Mouse (Mus musculus) left cerebral cortex, postnatal 10 days (tissue): ENCODE data around the gene Fam227a. TPM values are rescaled to one million over a fixed set of nuclear protein-coding genes. Genes with fewer than 3 reads are reported as not detected.
A peak's percentile ranks its signal among the peaks of the same experiment; 100 is the strongest.
"Not testable (repeated sequence)": the region's sequence is repeated elsewhere in the genome, so short reads cannot be mapped to it uniquely, and the experiment has no call there.

ENCODE experiments used
- DNase-seq, 2 experiments: peaks; one replicate each; pipeline ENCODE4 v3.0.0; 2021 to 2022; ENCODE audit warnings: low spot score in 2 of 2, mixed read lengths in 1 of 2; ENCODE audit errors: extremely low spot score in 1 of 2
- intact Hi-C: fragments of 180-260 bp; cut with DNase I; formaldehyde crosslinking; loops from one replicate; pipeline ENCODE4 v1.15.1; 2025
- total RNA-seq, 2 experiments: library from RNA; stranded (reverse); gene quantifications; 2 replicates each; pipeline ENCODE4 v1.2.3; 2021

The Fam227a gene
- total RNA-seq, 2 experiments from 2014 or later: 10.4 to 10.6 TPM

- DNase-seq: no peak
- intact Hi-C loops: no loop called here
Measured at GRCm38 (mm10) chr15:79686046-79686869, 27.5 kb upstream of the Fam227a start.

- intact Hi-C loops: no loop called here
- no peak for DNase-seq
Measured at GRCm38 (mm10) chr15:79685141-79685641, 26.4 kb upstream of the Fam227a start.

- intact Hi-C loops: no loop called here
- DNase-seq: no peak
Measured at GRCm38 (mm10) chr15:79684616-79685015, 25.9 kb upstream of the Fam227a start.

- intact Hi-C loops: no loop called here
- DNase-seq: no peak
Measured at GRCm38 (mm10) chr15:79683707-79684465, 25.1 kb upstream of the Fam227a start.

GRCm38 (mm10) chr15:79683146-79683545 lies 24.4 kb upstream of the Fam227a start:
- no peak for DNase-seq
- intact Hi-C loops: no loop called here

GRCm38 (mm10) chr15:79681973-79682372 lies 23.2 kb upstream of the Fam227a start:
- no peak for DNase-seq
- intact Hi-C loops: no loop called here

- intact Hi-C loops: no loop called here
- DNase-seq: no peak
Measured at GRCm38 (mm10) chr15:79677936-79678335, 19.2 kb upstream of the Fam227a start.

- intact Hi-C loops, DNase-seq: not testable (repeated sequence)
Measured at GRCm38 (mm10) chr15:79671828-79672348, 13.1 kb upstream of the Fam227a start.

- DNase-seq: no peak
- intact Hi-C loops: no loop called here
Measured at GRCm38 (mm10) chr15:79670972-79671299, 12.2 kb upstream of the Fam227a start.

- peak; percentile 89 to 94 for DNase-seq
- intact Hi-C loops: no loop called here
Measured at GRCm38 (mm10) chr15:79670249-79670971, 11.7 kb upstream of the Fam227a start, which contains the start of gene Tomm22. TSS of gene Tomm22 (plus strand) at chr15:79670861.

GRCm38 (mm10) chr15:79669195-79669594 lies 10.4 kb upstream of the Fam227a start:
- no peak for DNase-seq
- intact Hi-C loops: no loop called here

GRCm38 (mm10) chr15:79664666-79665065 lies 5.9 kb upstream of the Fam227a start:
- no peak for DNase-seq
- intact Hi-C loops: no loop called here

GRCm38 (mm10) chr15:79661852-79662251 lies 3.1 kb upstream of the Fam227a start:
- no peak for DNase-seq
- intact Hi-C loops: no loop called here

GRCm38 (mm10) chr15:79657837-79658530 lies 772 bp downstream of the Fam227a start:
- peak; percentile 84 to 85 for DNase-seq
- intact Hi-C loops: loop anchor here (10.0 kb wide), 1 partner anchor 113 kb away; the partner anchor contains the start of gene Ddx17

GRCm38 (mm10) chr15:79656451-79656850 lies 2.3 kb downstream of the Fam227a start:
- intact Hi-C loops: loop anchor here (10.0 kb wide), 1 partner anchor 112 kb away; the partner anchor contains the start of gene Ddx17

GRCm38 (mm10) chr15:79651481-79651880 lies 7.3 kb downstream of the Fam227a start:
- intact Hi-C loops: loop anchor here (10.0 kb wide), 1 partner anchor 107 kb away; the partner anchor contains the start of gene Ddx17
- DNase-seq: no peak

More at GRCm38 (mm10) chr15:79656451-79656850, 2.3 kb downstream of the Fam227a start:
- DNase-seq: no peak

- no peak for DNase-seq
- intact Hi-C loops: loop anchor here (10.0 kb wide), 1 partner anchor 106 kb away; the partner anchor contains the start of gene Ddx17
Measured at GRCm38 (mm10) chr15:79650569-79650968, 8.2 kb downstream of the Fam227a start.

GRCm38 (mm10) chr15:79648130-79648529 lies 10.6 kb downstream of the Fam227a start:
- DNase-seq: no peak
- intact Hi-C loops: no loop called here
